Mouse (Mus musculus) cerebellum, adult 2 months (tissue): ENCODE data around the gene 3110040N11Rik. TPM values are rescaled to one million over a fixed set of nuclear protein-coding genes. Genes with fewer than 3 reads are reported as not detected.

Experiments
- DNase-seq, 2 experiments: peaks; one replicate each; pipeline ENCODE4 v3.0.0; 2021
- H3K27ac ChIP-seq: fragments of 200-500 bp; 2 replicates; pipeline ENCODE4 v1.5.1; 2012; ENCODE audit warnings: low read length, control low read depth, inconsistent platforms; ENCODE audit not compliant: insufficient read depth
- H3K27me3 ChIP-seq: fragments of 200-500 bp; 2 replicates; pipeline ENCODE4 v1.6.1; 2012; ENCODE audit warnings: inconsistent platforms, mild to moderate bottlenecking, low read length, moderate library complexity; ENCODE audit not compliant: control insufficient read depth, insufficient read depth
- H3K4me1 ChIP-seq: fragments of 200-500 bp; 2 replicates; pipeline ENCODE4 v1.6.1; 2011; ENCODE audit warnings: low read length; ENCODE audit not compliant: control insufficient read depth, insufficient read depth
- H3K4me3 ChIP-seq: fragments of 200-500 bp; replicated peaks from 2 replicates; pipeline ENCODE3; 2011; ENCODE audit warnings: mild to moderate bottlenecking, low read depth, low read length, control low read depth; ENCODE audit not compliant: insufficient read depth
- CTCF ChIP-seq: fragments of 200-500 bp; IDR thresholded peaks from 2 replicates; pipeline ENCODE4 v1.5.1; 2011; ENCODE audit warnings: low read depth, mild to moderate bottlenecking, control low read depth, low read length, moderate library complexity, borderline replicate concordance; ENCODE audit not compliant: insufficient read depth
- POLR2A ChIP-seq: fragments of 200-500 bp; IDR thresholded peaks from 2 replicates; pipeline ENCODE4 v1.6.1; 2011; ENCODE audit warnings: low read length, control low read depth, borderline replicate concordance; ENCODE audit not compliant: insufficient read depth
- WGBS: fragments of 180-500 bp; shearing (Covaris S2); methylation state at CpG from one replicate; pipeline ENCODE4 v1.1.7; 2018; 5-methylcytosine and 5-hydroxymethylcytosine counted together
- polyA plus RNA-seq: library from polyadenylated mRNA; depleted of rRNA; stranded (reverse); fragments of >200 nt; gene quantifications from 2 replicates; pipeline ENCODE4 v1.2.3, GENCODE M21; 2012

The 3110040N11Rik gene
- polyA plus RNA-seq, 1 experiment: 26.5 TPM

- Histone ChIP-seq H3K4me1 (no peaks in the 10 kb centered on the region), H3K4me3 (no peak overlapping the region), H3K27ac (no peak overlapping the region), H3K27me3 (no peaks in the 10 kb centered on the region)
- WGBS: 11% methylated on average over 3 of the region's 3 CpGs
- DNase-seq: no peak
- TF ChIP-seq CTCF (no peak), POLR2A (no peak)
Observed at GRCm38 (mm10) chr7:81825381-81825780, 36.1 kb upstream of the 3110040N11Rik start.

DNA sequence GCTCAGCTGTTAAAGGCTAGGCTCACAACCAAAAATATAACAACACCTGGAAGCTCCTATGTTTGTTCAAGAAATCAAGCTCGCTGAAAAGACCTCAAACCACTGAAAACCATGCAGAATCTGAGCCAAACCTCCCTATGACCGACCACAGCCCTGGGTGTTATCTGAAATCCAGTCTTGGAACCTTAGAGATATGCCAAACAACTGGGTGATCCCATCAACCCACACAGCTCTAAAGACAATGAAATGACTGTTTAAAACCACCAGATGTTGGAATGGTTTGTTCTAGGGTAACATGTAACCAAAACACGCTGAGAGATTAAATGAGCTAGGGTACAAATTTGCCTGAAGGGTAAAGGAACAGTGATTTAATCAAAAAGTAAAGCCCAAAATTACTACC lies 35.6 kb upstream of the 3110040N11Rik start:
- Histone ChIP-seq H3K4me3 (no peak overlapping the region), H3K4me1 (no peaks in the 10 kb centered on the region), H3K27ac (no peak overlapping the region), H3K27me3 (no peaks in the 10 kb centered on the region)
- WGBS: 85% methylated on average over 3 of the region's 3 CpGs
- no peak for DNase-seq
- TF ChIP-seq POLR2A (no peak), CTCF (no peak)

- Histone ChIP-seq H3K27me3 (no peaks in the 10 kb centered on the region), H3K4me3 (no peak overlapping the region), H3K4me1 (no peaks in the 10 kb centered on the region), H3K27ac (no peak overlapping the region)
- 85% methylated on average over 5 of the region's 5 CpGs for WGBS
- TF ChIP-seq CTCF: no peak
- TF ChIP-seq POLR2A: no peak
- no peak for DNase-seq
Observed at GRCm38 (mm10) chr7:81806067-81806466, 16.8 kb upstream of the 3110040N11Rik start.

DNA sequence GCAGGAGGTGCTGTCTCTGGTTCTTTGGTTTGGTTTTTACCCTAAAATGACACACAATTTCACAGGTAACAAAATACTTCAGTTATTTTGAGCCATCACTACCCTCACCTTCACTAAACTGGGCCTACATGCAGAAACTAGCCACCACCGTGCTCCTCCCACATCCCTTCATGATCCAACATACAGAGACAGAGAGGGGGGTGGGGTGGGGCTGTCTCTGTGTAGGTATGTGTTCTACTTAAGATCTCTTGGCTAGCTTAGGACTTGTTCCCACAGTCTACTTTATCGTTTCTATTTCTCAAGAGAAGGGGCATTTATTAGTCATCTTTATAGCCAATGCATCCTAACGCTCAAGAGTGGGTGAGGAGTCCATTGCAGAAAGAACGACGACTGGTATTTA lies 742 bp downstream of the 3110040N11Rik start:
- peak overlapping the region; percentile 85 for H3K4me3 ChIP-seq
- TF ChIP-seq POLR2A (no peak), CTCF (no peak)
- no peaks in the 10 kb centered on the region for H3K27me3 ChIP-seq
- 3% methylated on average over 5 of the region's 5 CpGs for WGBS
- DNase-seq: peak; percentile 27 to 38
- H3K27ac ChIP-seq: peak overlapping the region; percentile 92
- peaks cover 5% of the 10 kb centered on the region for H3K4me1 ChIP-seq

DNA sequence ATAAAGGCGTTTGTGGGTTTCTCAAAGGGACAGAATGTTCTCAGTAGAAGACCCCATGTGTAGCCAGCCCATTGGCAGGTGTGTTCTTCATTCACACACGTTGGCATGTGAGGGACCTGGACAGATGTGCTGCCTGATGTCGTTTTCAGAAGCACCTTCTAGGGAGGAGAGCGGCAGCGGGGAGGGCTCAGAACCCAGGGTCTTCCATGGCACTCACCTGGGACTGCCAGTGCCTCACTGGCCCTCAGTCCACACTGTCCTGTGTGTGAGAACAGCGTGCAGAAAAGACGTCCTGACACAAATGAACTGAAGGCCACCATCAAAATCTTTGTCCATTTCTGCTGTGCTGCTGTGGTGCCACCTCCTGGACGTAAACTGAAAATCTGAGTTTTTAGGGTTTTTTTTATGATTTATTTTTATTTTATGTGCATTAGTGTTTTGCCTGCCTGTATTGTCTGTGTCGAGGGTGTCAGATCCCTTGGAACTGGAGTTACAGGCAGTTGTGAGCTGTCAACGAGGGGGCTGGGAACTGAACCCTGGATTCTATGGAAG lies 11.5 kb downstream of the 3110040N11Rik start:
- Histone ChIP-seq H3K4me3 (no peak overlapping the region), H3K27ac (no peak overlapping the region), H3K27me3 (no peaks in the 10 kb centered on the region), H3K4me1 (no peaks in the 10 kb centered on the region)
- WGBS: 62% methylated on average over 10 of the region's 10 CpGs
- no peak for DNase-seq
- TF ChIP-seq POLR2A (no peak), CTCF (peak; percentile 39; the same call in 1 of the 2 replicates)

- H3K27me3 ChIP-seq: no peaks in the 10 kb centered on the region
- no peaks in the 10 kb centered on the region for H3K4me1 ChIP-seq
- TF ChIP-seq POLR2A (no peak), CTCF (no peak)
- no peak for DNase-seq
- WGBS: 79% methylated on average over 5 of the region's 5 CpGs
- H3K4me3 ChIP-seq: no peak overlapping the region
- no peak overlapping the region for H3K27ac ChIP-seq
Observed at GRCm38 (mm10) chr7:81775325-81775724, 14.0 kb downstream of the 3110040N11Rik start.

GRCm38 (mm10) chr7:81772786-81773539 lies 16.3 kb downstream of the 3110040N11Rik start:
- WGBS: 74% methylated on average over 10 of the region's 10 CpGs
- no peaks in the 10 kb centered on the region for H3K4me1 ChIP-seq
- no peak overlapping the region for H3K27ac ChIP-seq
- no peaks in the 10 kb centered on the region for H3K27me3 ChIP-seq
- no peak overlapping the region for H3K4me3 ChIP-seq
- TF ChIP-seq CTCF (no peak), POLR2A (no peak)
- DNase-seq: no peak

GRCm38 (mm10) chr7:81763110-81763845 lies 26.0 kb downstream of the 3110040N11Rik start:
- DNase-seq: peak; percentile 17 to 36
- H3K27ac ChIP-seq: no peak overlapping the region
- no peaks in the 10 kb centered on the region for H3K27me3 ChIP-seq
- 3% methylated on average over 60 of the region's 60 CpGs for WGBS
- TF ChIP-seq CTCF (peak; percentile 18; the same call in 1 of the 2 replicates), POLR2A (no peak)
- no peaks in the 10 kb centered on the region for H3K4me1 ChIP-seq
- H3K4me3 ChIP-seq: peak overlapping the region; percentile 96
